Mouse (Mus musculus): ENCODE measurements around the gene Adamts4.

Adamts4 gene

GRCm38 (mm10) chr1:171256095-171256818, 6.0 kb downstream of the Adamts4 start:
- no peak for DNase-seq (ENCODE audit: extremely low spot score)

GRCm38 (mm10) chr1:171256937-171257548, 6.8 kb downstream of the Adamts4 start:
- DNase-seq (ENCODE audit: extremely low spot score): peak; percentile 55

- no peak for DNase-seq (ENCODE audit: extremely low spot score)
Observed at GRCm38 (mm10) chr1:171257781-171258180, 7.6 kb downstream of the Adamts4 start.

DNA sequence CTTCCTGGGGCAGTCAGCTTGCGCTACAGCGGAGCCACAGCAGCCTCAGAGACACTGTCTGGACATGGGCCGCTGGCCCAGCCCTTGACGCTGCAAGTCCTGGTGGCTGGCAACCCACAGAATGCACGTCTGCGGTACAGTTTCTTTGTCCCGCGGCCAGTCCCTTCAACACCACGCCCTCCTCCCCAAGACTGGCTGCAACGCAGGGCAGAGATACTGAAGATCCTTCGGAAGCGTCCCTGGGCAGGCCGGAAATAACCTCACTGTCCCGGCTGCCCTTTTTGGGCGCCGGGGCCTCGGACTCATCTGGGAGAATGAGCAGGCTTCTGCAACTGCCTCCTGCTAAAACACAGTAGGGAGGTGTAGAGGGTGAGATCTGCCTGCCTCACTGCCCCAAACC, 8.7 kb downstream of the Adamts4 start:
- DNase-seq (ENCODE audit: extremely low spot score): no peak

- no peak for DNase-seq (ENCODE audit: extremely low spot score)
Observed at GRCm38 (mm10) chr1:171260316-171260715, 10.1 kb downstream of the Adamts4 start.

DNA sequence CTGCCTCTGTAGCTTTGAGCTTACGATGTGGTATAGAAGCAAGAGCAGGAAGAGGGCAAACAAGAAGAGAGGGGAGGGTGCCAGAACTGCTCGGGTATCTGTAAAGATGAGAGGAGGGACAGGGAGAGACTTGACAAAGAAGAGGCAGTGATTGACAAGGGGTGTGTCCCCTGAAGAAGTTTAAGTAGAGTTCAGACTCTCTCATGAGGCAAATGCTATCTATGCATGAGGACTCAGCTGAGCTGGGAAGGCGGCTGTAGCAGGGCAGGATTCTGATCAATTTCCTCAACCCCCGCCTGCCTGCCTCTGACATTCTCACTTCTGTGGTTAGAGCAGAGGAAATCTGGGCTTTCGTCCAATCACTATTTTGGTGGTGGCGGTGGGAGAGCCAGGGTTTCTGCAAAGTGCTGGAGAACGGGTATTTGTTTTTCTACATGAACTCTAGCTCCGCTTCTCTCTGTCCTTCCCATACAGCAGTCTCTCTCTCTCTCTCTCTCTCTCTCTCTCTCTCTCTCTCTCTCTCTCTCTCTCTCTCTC, 12.4 kb downstream of the Adamts4 start:
- DNase-seq (ENCODE audit: extremely low spot score): no peak

- no peak for DNase-seq (ENCODE audit: extremely low spot score)
Observed at GRCm38 (mm10) chr1:171263185-171263611, 13.0 kb downstream of the Adamts4 start.

DNA sequence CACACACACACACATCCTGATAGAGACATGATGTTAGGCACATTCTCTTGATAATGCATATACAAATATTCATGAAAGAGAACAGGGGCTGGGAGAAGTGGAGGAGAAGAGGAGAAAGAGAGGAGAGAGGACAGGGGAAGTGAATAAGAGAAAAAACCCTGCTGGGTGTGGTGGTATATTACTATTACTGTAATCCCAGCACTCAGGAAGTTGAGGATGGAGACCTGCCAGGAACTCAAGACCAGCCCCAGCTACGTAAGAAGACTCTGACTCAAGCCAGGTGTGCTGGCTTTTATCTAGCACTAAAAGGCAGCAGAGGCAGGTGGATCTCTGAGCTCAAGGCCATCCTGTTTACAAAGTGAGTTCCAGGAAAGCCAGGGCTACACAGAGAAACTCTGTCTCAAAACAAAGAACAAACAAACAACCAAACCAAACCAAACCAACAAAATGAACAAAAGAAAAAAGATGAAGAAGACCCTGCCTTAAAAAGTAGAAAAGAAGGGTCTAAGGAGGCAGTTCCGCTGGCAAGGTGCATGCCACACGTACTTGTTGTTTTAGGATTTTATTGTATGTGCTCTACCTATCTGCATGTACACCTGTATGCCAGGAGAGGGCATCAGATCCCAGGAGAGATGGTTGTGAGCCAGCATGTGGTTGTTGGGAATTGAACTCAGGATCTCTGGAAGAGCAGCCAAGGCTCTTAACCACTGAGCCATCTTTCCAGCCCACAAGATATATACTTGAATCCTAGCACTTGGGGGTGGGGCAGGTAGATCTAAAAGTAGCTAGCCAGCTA, 13.6 kb downstream of the Adamts4 start:
- no peak for DNase-seq (ENCODE audit: extremely low spot score)

DNA sequence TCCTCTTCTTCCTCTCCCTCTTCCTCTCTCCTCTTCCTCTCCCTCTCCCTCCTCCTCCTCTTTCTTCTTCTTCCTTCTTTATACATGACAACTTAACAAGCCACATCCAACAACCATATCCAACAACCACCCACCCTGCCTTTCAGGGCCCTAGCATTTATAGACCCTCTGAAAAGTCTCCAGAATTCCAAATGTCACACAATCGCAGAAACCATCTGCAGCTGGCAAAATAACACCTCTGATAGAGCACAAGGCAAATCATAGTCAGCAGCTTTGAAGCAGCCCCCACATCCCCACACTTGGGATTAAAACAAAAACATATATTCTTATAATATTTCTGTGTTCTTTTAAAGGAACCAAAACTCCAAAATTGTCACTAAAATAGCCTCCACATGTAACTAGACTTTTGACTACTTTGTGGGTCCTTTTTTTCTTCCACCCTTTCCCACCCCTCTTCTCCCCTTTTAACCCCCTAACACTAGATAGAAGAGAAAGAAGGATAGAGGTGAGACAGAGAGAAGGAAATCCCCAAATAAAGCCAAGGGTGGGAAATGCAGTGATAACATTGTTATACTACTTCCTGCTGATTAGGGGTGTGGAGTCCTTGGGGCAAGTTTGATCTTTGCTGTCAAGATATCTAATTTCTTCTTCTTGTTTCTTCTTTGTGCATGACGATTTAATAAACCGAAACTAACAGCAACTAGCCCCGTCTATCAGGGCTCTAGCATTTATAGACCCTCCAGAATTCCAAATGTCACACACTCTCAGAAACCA, 15.9 kb downstream of the Adamts4 start:
- DNase-seq (ENCODE audit: extremely low spot score): no peak

GRCm38 (mm10) chr1:171268341-171268740, 18.1 kb downstream of the Adamts4 start:
- DNase-seq (ENCODE audit: extremely low spot score): no peak

GRCm38 (mm10) chr1:171269848-171270572, 19.8 kb downstream of the Adamts4 start, which contains the start of gene B4galt3:
Gene B4galt3 (plus strand): TSS chr1:171270328.
- peak; percentile 96 for DNase-seq (ENCODE audit: extremely low spot score)

DNA sequence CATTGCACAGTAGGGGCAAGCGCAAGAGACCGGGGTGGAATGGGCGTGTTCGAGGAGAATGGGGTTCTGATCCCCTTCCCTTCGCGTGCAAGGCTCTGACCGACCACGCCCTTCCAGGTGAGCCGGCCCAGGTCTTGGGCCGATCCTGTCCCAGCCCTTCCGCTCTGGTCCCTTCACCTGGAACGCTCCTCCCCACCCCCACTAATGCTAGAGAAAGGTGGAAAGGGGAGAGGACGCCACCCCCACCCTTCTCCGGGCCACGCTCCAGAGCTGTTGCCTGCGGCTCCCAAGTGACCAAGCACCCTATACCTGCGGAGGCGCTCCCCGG, 20.3 kb downstream of the Adamts4 start:
- DNase-seq (ENCODE audit: extremely low spot score): no peak

DNA sequence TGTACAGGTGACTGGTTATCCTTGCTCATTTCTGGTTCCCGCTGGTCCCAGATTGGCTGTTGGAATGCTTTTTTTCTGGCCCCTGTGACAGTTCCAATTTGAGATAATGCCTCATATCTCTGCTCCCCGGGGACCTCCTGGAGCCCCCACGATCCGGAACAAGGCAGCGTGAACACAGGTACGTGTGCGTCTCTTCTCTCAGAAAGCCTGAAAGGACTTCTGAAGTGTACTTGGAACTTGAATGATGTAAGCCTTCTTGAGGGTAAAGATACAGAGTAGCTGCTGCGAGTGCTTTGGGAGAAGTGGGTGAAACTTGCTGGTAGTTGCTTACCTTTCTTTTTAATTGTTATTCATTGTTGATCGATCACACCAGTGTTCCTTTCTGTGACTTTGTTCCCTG, 21.0 kb downstream of the Adamts4 start:
- no peak for DNase-seq (ENCODE audit: extremely low spot score)

GRCm38 (mm10) chr1:171271622-171272021, 21.4 kb downstream of the Adamts4 start:
- DNase-seq (ENCODE audit: extremely low spot score): no peak

- DNase-seq (ENCODE audit: extremely low spot score): no peak
Observed at GRCm38 (mm10) chr1:171272086-171272485, 21.9 kb downstream of the Adamts4 start.

DNA sequence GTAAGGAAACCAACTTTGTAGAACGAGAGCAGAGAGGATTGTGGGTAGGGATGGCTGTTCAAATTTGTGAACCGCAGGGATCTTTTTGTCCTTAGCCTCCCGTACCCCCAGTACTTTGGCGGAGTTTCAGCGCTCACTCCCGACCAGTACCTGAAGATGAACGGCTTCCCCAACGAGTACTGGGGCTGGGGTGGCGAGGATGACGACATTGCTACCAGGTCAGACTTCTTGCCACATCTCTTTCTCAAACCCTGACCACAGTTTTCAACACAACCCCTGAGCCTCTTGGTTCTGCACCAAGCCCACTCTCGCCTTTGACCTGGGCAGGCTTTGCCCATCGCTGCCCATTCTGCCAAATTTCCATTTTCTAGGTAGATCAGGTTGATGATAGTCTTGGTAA, 23.9 kb downstream of the Adamts4 start:
- no peak for DNase-seq (ENCODE audit: extremely low spot score)

DNA sequence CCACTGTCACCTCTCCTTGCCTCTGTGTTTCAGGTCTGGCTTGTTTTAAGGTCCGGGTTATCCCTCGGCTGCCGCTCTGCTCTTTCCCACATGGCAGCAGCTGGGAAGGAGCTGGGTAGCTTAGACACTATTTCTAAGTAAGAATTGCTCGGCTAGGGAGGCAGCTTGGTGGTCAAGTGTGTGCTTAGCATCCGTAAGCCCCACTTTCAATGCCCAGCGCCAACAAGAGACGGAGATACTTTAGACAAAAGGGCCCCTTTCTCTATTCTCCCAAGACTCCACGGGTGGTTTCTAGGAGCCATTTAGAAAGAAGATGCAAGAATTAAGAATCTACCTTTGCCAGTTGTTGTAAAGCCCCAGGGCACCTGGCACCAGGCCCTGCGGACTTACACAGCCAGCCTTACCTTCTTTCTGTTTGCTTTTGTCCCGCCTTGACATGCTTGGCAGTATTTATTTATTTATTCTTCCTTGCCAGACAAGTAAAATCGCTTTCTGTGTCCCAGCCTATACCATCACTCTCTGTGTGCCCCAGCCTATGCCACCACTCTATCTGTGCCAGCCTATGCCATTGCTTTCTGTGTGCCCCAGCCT, 25.0 kb downstream of the Adamts4 start:
- DNase-seq (ENCODE audit: extremely low spot score): no peak

DNA sequence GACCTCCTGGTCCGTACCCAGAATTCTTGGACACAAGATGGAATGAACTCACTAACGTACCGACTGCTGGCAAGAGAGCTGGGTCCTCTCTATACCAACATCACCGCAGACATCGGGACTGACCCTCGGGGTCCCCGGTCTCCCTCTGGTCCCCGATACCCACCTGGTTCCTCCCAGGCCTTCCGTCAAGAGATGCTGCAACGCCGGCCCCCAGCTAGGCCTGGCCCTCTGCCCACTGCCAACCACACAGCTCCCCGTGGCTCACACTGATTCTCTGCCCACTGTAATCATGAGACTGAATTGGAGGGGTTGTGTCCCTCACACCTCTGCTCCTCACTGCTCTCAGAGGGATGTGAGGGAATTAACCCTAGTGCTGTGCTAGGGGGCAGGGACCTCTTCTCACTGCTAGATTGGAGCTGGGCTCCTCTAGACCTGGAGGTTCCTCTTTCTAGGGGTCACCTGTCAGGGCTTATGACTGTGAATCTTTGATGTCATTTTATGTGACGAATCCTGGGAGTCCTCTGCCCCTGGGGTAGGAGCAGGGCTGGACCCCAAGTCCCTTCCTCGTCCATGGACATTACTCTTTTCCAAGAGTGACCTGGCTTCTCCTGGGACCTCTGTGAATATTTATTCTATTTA, 26.0 kb downstream of the Adamts4 start:
- no peak for DNase-seq (ENCODE audit: extremely low spot score)

DNA sequence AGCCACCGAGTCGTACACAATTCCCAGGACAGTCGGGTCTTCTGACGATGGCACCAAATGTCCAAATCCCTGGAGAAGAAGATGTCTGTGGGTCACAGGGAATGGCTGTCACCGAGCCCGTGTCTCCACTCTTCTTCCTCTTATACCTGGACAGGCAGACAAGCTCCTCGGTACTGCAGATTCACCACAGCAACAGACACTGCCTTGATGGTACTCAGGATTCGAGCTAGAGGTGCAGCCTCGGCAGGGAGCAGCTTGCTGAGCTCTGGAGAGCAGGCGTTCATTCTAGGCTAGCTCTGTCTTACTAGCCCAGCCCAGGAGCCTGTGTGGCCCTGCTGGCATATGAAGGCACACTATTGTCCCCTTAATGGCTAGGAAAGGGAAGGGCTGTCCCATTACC, 27.5 kb downstream of the Adamts4 start:
- no peak for DNase-seq (ENCODE audit: extremely low spot score)

DNA sequence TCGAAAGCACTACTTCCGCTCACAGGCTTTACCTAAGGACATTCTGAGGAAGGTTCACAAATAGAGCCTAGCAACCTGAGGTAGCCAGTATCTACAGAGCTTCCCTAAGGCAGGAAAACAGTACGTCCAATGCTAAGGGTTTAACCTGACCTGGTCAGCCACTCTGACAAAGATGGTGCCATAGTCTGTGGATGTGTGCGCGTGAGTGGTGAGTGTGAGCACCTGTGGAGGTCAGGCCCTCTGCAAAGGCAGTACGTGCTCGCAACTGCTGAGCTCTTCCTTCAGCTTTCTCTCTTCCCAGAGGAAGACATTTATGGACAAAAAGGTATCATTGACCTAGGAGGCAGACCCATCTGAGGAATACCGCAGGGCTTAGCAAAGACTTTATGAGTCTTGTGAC, 28.2 kb downstream of the Adamts4 start:
- no peak for DNase-seq (ENCODE audit: extremely low spot score)
